Mouse (Mus musculus) embryonic fibroblast, embryonic 13.5 days (primary cell): ENCODE data around the gene Gm28539.

Experiments used
- CTCF ChIP-seq: IDR thresholded peaks from 2 replicates; pipeline ENCODE4 v1.5.1; 2011; ENCODE audit warnings: mild to moderate bottlenecking, control low read depth, low read length, moderate library complexity, borderline replicate concordance; ENCODE audit not compliant: insufficient read depth
- POLR2A ChIP-seq: IDR thresholded peaks from 2 replicates; pipeline ENCODE4 v1.6.1; 2011; ENCODE audit warnings: low read depth, mild to moderate bottlenecking, control low read depth, low read length, moderate library complexity

GRCm38 (mm10) chr16:18905648-18906047, 69.3 kb downstream of the Gm28539 start:
- TF ChIP-seq CTCF, result no peak
- TF ChIP-seq POLR2A, result no peak
